Mouse (Mus musculus): ENCODE data around the gene Foxp4.
A peak's percentile ranks its signal among the peaks of the same experiment; 100 is the strongest.

Foxp4 gene

GRCm38 (mm10) chr17:47851798-47852360, 72.6 kb downstream of the Foxp4 start:
- peak in 1 of 2 experiments; percentile 20 for DNase-seq

- no peak for DNase-seq
These were observed 73.7 kb downstream of the Foxp4 start for GRCm38 (mm10) chr17:47850639-47851314.

GRCm38 (mm10) chr17:47850035-47850434, 74.4 kb downstream of the Foxp4 start:
- DNase-seq, result peak; percentile 61 to 70

GRCm38 (mm10) chr17:47847985-47848384, 76.5 kb downstream of the Foxp4 start:
- no peak for DNase-seq

GRCm38 (mm10) chr17:47845609-47846008, 78.8 kb downstream of the Foxp4 start:
- DNase-seq, result no peak

- peak in 1 of 2 experiments; percentile 24 for DNase-seq
These were observed 81.0 kb downstream of the Foxp4 start for GRCm38 (mm10) chr17:47843465-47843864.

- DNase-seq, result peak; percentile 89
These were observed 82.4 kb downstream of the Foxp4 start for GRCm38 (mm10) chr17:47841931-47842623.

- DNase-seq, result no peak
These were observed 82.9 kb downstream of the Foxp4 start for GRCm38 (mm10) chr17:47841521-47841920.

GRCm38 (mm10) chr17:47837808-47838207, 86.6 kb downstream of the Foxp4 start:
- no peak for DNase-seq

- no peak for DNase-seq
These were observed 90.0 kb downstream of the Foxp4 start, which contains the start of gene Mdfi for GRCm38 (mm10) chr17:47834482-47834767. Gene Mdfi (minus strand): TSS chr17:47834691.

GRCm38 (mm10) chr17:47833628-47834481, 90.6 kb downstream of the Foxp4 start:
- no peak for DNase-seq

- DNase-seq, result peak; percentile 36 to 67
These were observed 91.3 kb downstream of the Foxp4 start for GRCm38 (mm10) chr17:47833029-47833627.

- no peak for DNase-seq
These were observed 91.9 kb downstream of the Foxp4 start for GRCm38 (mm10) chr17:47832501-47833028.

- no peak for DNase-seq
These were observed 92.7 kb downstream of the Foxp4 start for GRCm38 (mm10) chr17:47831772-47832171.

GRCm38 (mm10) chr17:47831161-47831560, 93.3 kb downstream of the Foxp4 start:
- DNase-seq, result peak in 1 of 2 experiments; percentile 28

GRCm38 (mm10) chr17:47821339-47821738, 103.1 kb downstream of the Foxp4 start:
- peak in 1 of 2 experiments; percentile 27 for DNase-seq

GRCm38 (mm10) chr17:47818038-47818725, 106.3 kb downstream of the Foxp4 start:
- DNase-seq, result no peak

Measured in cerebellum, postnatal 10 days (tissue).